Mouse (Mus musculus): ENCODE results near the gene Ndp.

- TF ChIP-seq TAL1 (IDR thresholded peaks at IDR 0.05; ENCODE audit: low read length) (no peak), GATA1 (IDR thresholded peaks at IDR 0.05; ENCODE audit: low read length) (no peak)
Observed at GRCm38 (mm10) chrX:16911911-16912310, 337 bp upstream of the Ndp start.

Data from erythroblast, embryonic 14.5 days (primary cell).